Mouse (Mus musculus): ENCODE data around the gene Ccdc85c.

DNA sequence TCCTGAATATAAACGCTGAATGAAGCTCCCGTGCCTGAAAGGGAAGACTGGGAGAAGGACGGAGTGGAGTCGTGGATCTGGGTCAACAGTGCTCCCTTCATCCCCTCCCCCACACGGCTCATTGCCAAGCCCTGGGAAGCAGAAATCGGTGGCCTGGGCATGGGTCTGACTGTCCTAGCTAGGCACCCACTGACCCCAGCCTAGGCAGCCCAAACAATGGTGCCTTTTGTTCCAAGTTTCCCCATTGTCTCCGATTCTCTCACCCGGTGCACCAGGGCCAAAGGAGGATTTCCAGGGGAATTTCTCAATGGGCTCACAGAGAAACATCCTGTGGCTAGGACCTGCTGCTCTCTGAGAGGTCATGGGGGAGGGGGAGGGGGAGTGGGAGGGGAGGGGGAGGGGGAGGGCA, 19.7 kb downstream of the Ccdc85c start:
- TF ChIP-seq CTCF (IDR thresholded peaks at IDR 0.05; ENCODE audit: borderline replicate concordance, extremely low read depth, insufficient read depth, insufficient read length) (no peak), POLR2A (IDR thresholded peaks at IDR 0.05; ENCODE audit: borderline replicate concordance, extremely low read depth, insufficient read depth, insufficient read length, poor library complexity, severe bottlenecking) (no peak)

Measured in brain, embryonic 14.5 days (tissue).